Mouse (Mus musculus): ENCODE data around the gene D330045A20Rik. TPM values are rescaled to one million over a fixed set of nuclear protein-coding genes. Genes with fewer than 3 reads are reported as not detected.
"Not testable (repeated sequence)": the region's sequence is repeated elsewhere in the genome, so short reads cannot be mapped to it uniquely, and the experiment has no call there.

The D330045A20Rik gene
- total RNA-seq, 2 experiments from 2014 or later, result 0.91 to 1.1 TPM

DNA sequence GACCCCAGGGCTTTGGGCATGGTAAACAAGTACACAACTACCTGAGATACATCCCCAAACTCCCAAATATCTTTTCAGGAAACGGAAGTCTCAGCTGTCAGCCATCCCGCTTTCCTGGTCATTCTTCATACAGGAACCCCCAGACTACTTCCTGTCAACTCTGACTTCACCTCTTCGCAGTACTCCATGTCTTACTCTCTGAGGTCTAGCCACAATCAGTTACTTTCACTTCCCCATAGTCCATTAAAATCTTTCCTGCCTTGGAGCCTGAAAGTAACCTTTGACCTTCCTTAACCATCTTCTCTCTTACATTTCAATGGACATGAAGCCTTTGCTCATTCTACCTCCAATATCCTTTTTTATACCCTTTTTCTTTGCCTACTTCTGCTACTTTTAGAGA is 89.9 kb downstream of the D330045A20Rik start:
- no peak for DNase-seq
- intact Hi-C loops (cut with DNase I), result no loop called here

DNA sequence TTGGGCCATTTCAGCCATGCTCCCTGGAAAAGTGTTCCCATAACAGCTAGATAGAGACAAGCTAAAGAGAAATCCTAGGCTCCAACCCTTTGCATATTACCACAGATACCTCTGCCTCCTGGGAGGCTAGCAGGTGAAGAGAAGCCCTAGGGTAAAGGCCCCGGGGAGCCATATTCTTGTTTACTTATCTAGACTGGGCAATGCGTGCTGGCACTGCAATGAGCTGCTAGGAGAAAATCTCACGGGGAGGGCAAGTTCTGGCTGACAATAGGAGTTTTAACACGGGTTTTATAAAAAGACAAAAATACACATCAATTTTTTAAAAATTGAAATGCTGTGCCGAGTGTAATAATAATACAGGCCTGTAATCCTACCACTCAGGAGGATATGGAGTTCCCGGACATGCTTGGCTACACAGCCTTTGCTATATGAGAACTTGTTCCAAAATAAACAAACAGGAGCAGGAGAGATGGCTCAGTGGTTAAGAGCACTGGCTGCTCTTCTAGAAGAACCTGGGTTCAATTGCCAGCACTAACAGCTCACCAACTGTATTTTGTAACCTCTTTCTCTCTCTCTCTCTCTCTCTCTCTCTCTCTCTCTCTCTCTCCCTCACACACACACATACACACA is 98.6 kb downstream of the D330045A20Rik start:
- intact Hi-C loops (cut with DNase I), result no loop called here
- no peak for DNase-seq

DNA sequence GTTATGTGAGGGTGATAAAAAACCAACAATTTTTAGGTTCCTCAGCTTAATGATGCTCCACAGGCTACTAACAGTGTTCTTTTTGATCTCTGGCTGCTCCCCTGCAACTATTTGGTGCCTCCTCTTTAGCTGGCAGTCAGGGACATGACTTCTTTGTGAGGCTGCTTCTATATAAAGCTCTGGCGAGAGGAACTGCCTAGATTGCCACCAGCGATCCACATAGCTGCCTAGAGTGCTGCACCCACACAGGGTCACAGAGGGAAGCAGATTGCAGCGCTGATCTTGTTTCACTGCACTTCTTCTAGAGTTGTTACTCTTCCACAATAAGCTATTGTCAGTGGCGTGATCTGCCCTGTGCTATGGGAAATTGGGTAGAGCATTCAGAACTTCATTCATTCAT is 103.4 kb downstream of the D330045A20Rik start:
- intact Hi-C loops (cut with DNase I), result no loop called here
- DNase-seq, result no peak

- DNase-seq; intact Hi-C loops (cut with DNase I): not testable (repeated sequence)
These were observed 106.5 kb downstream of the D330045A20Rik start for GRCm38 (mm10) chrX:139586676-139587075.

GRCm38 (mm10) chrX:139596404-139596803 is 116.2 kb downstream of the D330045A20Rik start:
- intact Hi-C loops (cut with DNase I), result no loop called here
- no peak for DNase-seq

Other genes starting within 250 kb of the D330045A20Rik start
- not detected for gene Trap1a, start 146.7 kb upstream of the D330045A20Rik start, total RNA-seq (2021)
- 1 to 10 TPM; 4.3 to 5.4 TPM for gene Rnf128, start 82.9 kb downstream of the D330045A20Rik start, total RNA-seq (2021)
- gene Tbc1d8b, start 204.6 kb downstream of the D330045A20Rik start, total RNA-seq (2021), result 1 to 10 TPM; 1.8 to 2.2 TPM
- gene Gm15013, start 234.1 kb downstream of the D330045A20Rik start, total RNA-seq (2021), result not detected

Measured in left cerebral cortex, postnatal 4 days (tissue).